Mouse (Mus musculus): Measurements from ENCODE around the gene Eri3. TPM values are rescaled to one million over a fixed set of nuclear protein-coding genes. Genes with fewer than 3 reads are reported as not detected.

Gene Eri3
- polyA plus RNA-seq, 1 experiment, result not detected

- 38% methylated on average over 2 of the region's 2 CpGs for WGBS
- peak overlapping the region; percentile 60; the same call in 1 of the 2 replicates for H3K27ac ChIP-seq (ENCODE audit: insufficient read depth, low read depth, low read length)
Observed at GRCm38 (mm10) chr4:117645859-117646258, 95.7 kb downstream of the Eri3 start.

GRCm38 (mm10) chr4:117646496-117646895 lies 96.3 kb downstream of the Eri3 start:
- no peak for TF ChIP-seq CTCF (IDR thresholded peaks at IDR 0.05; ENCODE audit: insufficient read depth, low read depth, low read length)
- TF ChIP-seq POLR2A (IDR thresholded peaks at IDR 0.05; ENCODE audit: insufficient read depth, low read depth, low read length), result no peak

More at GRCm38 (mm10) chr4:117645859-117646258, 95.7 kb downstream of the Eri3 start:
- H3K4me1 ChIP-seq (ENCODE audit: control insufficient read depth, insufficient read depth, low read length), result peaks cover 34% of the 10 kb centered on the region
- TF ChIP-seq CTCF (IDR thresholded peaks at IDR 0.05; ENCODE audit: insufficient read depth, low read depth, low read length), result no peak
- TF ChIP-seq POLR2A (IDR thresholded peaks at IDR 0.05; ENCODE audit: insufficient read depth, low read depth, low read length), result no peak
- H3K4me3 ChIP-seq (ENCODE audit: insufficient read depth, low read depth, low read length), result no peak overlapping the region

GRCm38 (mm10) chr4:117646926-117647755 lies 97.0 kb downstream of the Eri3 start:
- TF ChIP-seq POLR2A (IDR thresholded peaks at IDR 0.05; ENCODE audit: insufficient read depth, low read depth, low read length) (no peak), CTCF (IDR thresholded peaks at IDR 0.05; ENCODE audit: insufficient read depth, low read depth, low read length) (no peak)
- WGBS, result 61% methylated on average over 23 of the region's 23 CpGs
- peaks cover 39% of the 10 kb centered on the region for H3K4me1 ChIP-seq (ENCODE audit: control insufficient read depth, insufficient read depth, low read length)
- H3K27ac ChIP-seq (ENCODE audit: insufficient read depth, low read depth, low read length), result no peak overlapping the region; the same call in 1 of the 2 replicates
- H3K4me3 ChIP-seq (ENCODE audit: insufficient read depth, low read depth, low read length), result no peak overlapping the region

More at GRCm38 (mm10) chr4:117646496-117646895, 96.3 kb downstream of the Eri3 start:
- WGBS, result 52% methylated on average over 8 of the region's 8 CpGs
- Histone ChIP-seq H3K4me1 (ENCODE audit: control insufficient read depth, insufficient read depth, low read length) (peaks cover 35% of the 10 kb centered on the region), H3K4me3 (ENCODE audit: insufficient read depth, low read depth, low read length) (no peak overlapping the region), H3K27ac (ENCODE audit: insufficient read depth, low read depth, low read length) (no peak overlapping the region; the same call in 1 of the 2 replicates)

DNA sequence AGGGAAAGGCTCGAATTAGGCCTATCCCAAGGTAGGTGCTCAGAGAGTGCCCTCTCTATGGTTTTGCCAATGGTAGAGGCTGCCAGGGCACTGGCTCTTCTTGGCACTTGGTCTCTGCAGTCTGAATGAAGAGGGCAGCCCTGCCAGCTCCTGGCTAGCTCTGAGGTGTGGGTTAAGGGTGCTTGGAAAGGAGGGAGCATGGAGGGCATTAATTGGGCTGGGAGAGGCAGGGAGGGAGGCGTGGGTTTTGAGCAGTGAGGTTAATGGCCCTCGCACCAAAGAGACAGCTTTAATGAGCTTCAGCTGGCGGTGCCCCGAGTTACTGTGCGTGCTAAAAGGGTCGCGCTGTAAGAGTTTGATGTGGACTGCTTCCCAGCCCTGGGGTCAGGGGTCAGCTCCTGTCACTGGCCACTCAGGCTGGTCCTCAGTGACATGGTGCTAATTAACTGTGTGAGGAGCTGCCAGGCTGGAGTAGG lies 101.5 kb downstream of the Eri3 start:
- H3K4me3 ChIP-seq (ENCODE audit: insufficient read depth, low read depth, low read length), result no peak overlapping the region
- WGBS, result 50% methylated on average over 8 of the region's 8 CpGs
- H3K4me1 ChIP-seq (ENCODE audit: control insufficient read depth, insufficient read depth, low read length), result peaks cover 30% of the 10 kb centered on the region
- no peak for TF ChIP-seq CTCF (IDR thresholded peaks at IDR 0.05; ENCODE audit: insufficient read depth, low read depth, low read length)
- no peak for TF ChIP-seq POLR2A (IDR thresholded peaks at IDR 0.05; ENCODE audit: insufficient read depth, low read depth, low read length)
- no peak overlapping the region for H3K27ac ChIP-seq (ENCODE audit: insufficient read depth, low read depth, low read length)

DNA sequence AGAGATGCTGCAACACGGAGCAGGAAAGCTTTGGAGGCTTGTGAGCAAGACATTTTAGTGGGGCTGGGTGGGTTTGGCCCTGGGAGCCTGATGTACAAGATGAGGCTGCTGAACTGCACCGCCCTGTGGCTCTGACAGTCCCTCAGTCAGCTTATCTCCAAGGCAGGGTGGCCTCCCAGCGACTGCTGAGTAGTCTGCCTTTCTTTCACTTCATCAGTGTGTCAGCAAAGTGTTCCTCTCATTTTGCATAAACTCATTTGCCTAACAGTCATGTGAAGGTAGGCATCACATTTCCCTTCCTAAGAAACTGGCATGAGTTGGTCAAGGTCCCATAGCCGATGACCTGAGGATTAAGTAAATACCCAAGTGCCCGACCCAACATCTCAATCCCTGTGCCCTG lies 102.6 kb downstream of the Eri3 start:
- no peak for TF ChIP-seq POLR2A (IDR thresholded peaks at IDR 0.05; ENCODE audit: insufficient read depth, low read depth, low read length)
- no peak for TF ChIP-seq CTCF (IDR thresholded peaks at IDR 0.05; ENCODE audit: insufficient read depth, low read depth, low read length)
- WGBS, result 83% methylated on average over 5 of the region's 5 CpGs
- Histone ChIP-seq H3K4me3 (ENCODE audit: insufficient read depth, low read depth, low read length) (no peak overlapping the region), H3K27ac (ENCODE audit: insufficient read depth, low read depth, low read length) (no peak overlapping the region), H3K4me1 (ENCODE audit: control insufficient read depth, insufficient read depth, low read length) (peaks cover 28% of the 10 kb centered on the region)

- WGBS, result 52% methylated on average over 10 of the region's 10 CpGs
- Histone ChIP-seq H3K4me1 (ENCODE audit: control insufficient read depth, insufficient read depth, low read length) (peaks cover 27% of the 10 kb centered on the region), H3K4me3 (ENCODE audit: insufficient read depth, low read depth, low read length) (no peak overlapping the region), H3K27ac (ENCODE audit: insufficient read depth, low read depth, low read length) (no peak overlapping the region)
- TF ChIP-seq POLR2A (IDR thresholded peaks at IDR 0.05; ENCODE audit: insufficient read depth, low read depth, low read length), result no peak
- no peak for TF ChIP-seq CTCF (IDR thresholded peaks at IDR 0.05; ENCODE audit: insufficient read depth, low read depth, low read length)
Observed at GRCm38 (mm10) chr4:117654016-117654702, 104.0 kb downstream of the Eri3 start.

GRCm38 (mm10) chr4:117654703-117655499 lies 104.7 kb downstream of the Eri3 start:
- Histone ChIP-seq H3K27ac (ENCODE audit: insufficient read depth, low read depth, low read length) (no peak overlapping the region), H3K4me3 (ENCODE audit: insufficient read depth, low read depth, low read length) (no peak overlapping the region), H3K4me1 (ENCODE audit: control insufficient read depth, insufficient read depth, low read length) (peaks cover 25% of the 10 kb centered on the region)
- WGBS, result 83% methylated on average over 9 of the region's 9 CpGs
- TF ChIP-seq CTCF (IDR thresholded peaks at IDR 0.05; ENCODE audit: insufficient read depth, low read depth, low read length) (no peak), POLR2A (IDR thresholded peaks at IDR 0.05; ENCODE audit: insufficient read depth, low read depth, low read length) (no peak)

- 86% methylated on average over 5 of the region's 5 CpGs for WGBS
- no peak overlapping the region for H3K4me3 ChIP-seq (ENCODE audit: insufficient read depth, low read depth, low read length)
- TF ChIP-seq POLR2A (IDR thresholded peaks at IDR 0.05; ENCODE audit: insufficient read depth, low read depth, low read length), result no peak
- no peak for TF ChIP-seq CTCF (IDR thresholded peaks at IDR 0.05; ENCODE audit: insufficient read depth, low read depth, low read length)
- no peak overlapping the region for H3K27ac ChIP-seq (ENCODE audit: insufficient read depth, low read depth, low read length)
- peaks cover 25% of the 10 kb centered on the region for H3K4me1 ChIP-seq (ENCODE audit: control insufficient read depth, insufficient read depth, low read length)
Observed at GRCm38 (mm10) chr4:117655500-117655863, 105.3 kb downstream of the Eri3 start.
